Mouse (Mus musculus) C2C12 (cell line): ENCODE results near the gene Myocos. TPM values are rescaled to one million over a fixed set of nuclear protein-coding genes. Genes with fewer than 3 reads are reported as not detected.

Experiments used
- H3K27me3 ChIP-seq: one replicate; pipeline ENCODE4 v1.6.1; 2011; ENCODE audit not compliant: control insufficient read depth, insufficient read depth, insufficient read length
- H3K36me3 ChIP-seq: one replicate; pipeline ENCODE4 v1.6.1; 2011; ENCODE audit not compliant: control insufficient read depth, insufficient read depth
- H3K4me3 ChIP-seq: one replicate; pipeline ENCODE4 v1.5.1; 2011; ENCODE audit warnings: mild to moderate bottlenecking, control low read depth; ENCODE audit not compliant: poor library complexity, insufficient read depth, severe bottlenecking
- H3K79me2 ChIP-seq: one replicate; pipeline ENCODE4 v1.6.1; 2011; ENCODE audit not compliant: control insufficient read depth, insufficient read depth
- H3K79me3 ChIP-seq: one replicate; pipeline ENCODE4 v1.6.1; 2011; ENCODE audit warnings: low read depth, control low read depth
- H3ac ChIP-seq: one replicate; pipeline ENCODE3; 2011; ENCODE audit warnings: low read depth; ENCODE audit not compliant: control insufficient read depth, insufficient read length
- CEBPB ChIP-seq: IDR thresholded peaks from one replicate; pipeline ENCODE4 v1.6.1; 2011; ENCODE audit warnings: low read depth, mild to moderate bottlenecking, control low read depth, moderate library complexity
- CTCF ChIP-seq: IDR thresholded peaks from one replicate; pipeline ENCODE4 v1.5.1; 2011; ENCODE audit not compliant: control insufficient read depth, insufficient read depth, insufficient read length
- FOSL1 ChIP-seq: IDR thresholded peaks from one replicate; pipeline ENCODE4 v1.8.0; 2011; ENCODE audit warnings: mild to moderate bottlenecking, low read length; ENCODE audit not compliant: poor library complexity, insufficient read depth, severe bottlenecking
- MAX ChIP-seq: IDR thresholded peaks from one replicate; pipeline ENCODE4 v1.6.1; 2011; ENCODE audit warnings: mild to moderate bottlenecking, control low read depth
- MYOD1 ChIP-seq: IDR thresholded peaks from one replicate; pipeline ENCODE4 v1.6.1; 2011; ENCODE audit warnings: low read depth; ENCODE audit not compliant: control insufficient read depth, insufficient read length
- MYOG ChIP-seq: IDR thresholded peaks from one replicate; pipeline ENCODE4 v1.6.1; 2011; ENCODE audit not compliant: control insufficient read depth, insufficient read length; ENCODE audit errors: extremely low read depth
- USF1 ChIP-seq: IDR thresholded peaks from one replicate; pipeline ENCODE4 v1.6.1; 2011; ENCODE audit warnings: low read depth, mild to moderate bottlenecking, control low read depth, moderate library complexity
- long read RNA-seq, 2 experiments: library from polyadenylated mRNA; unstranded; transcript quantifications; one replicate each; pipeline ENCODE4 v2.0.0; 2019 to 2020
- polyA plus RNA-seq: library from polyadenylated mRNA; unstranded; fragments of >200 nt; fragmentation: generic; extraction: Trizol; gene quantifications from one replicate; pipeline ENCODE4 v1.2.1, GENCODE M21; 2012; ENCODE audit warnings: missing spikeins

Myocos gene
- not detected for polyA plus RNA-seq
- long read RNA-seq, experiment 1, result 0 reads
- long read RNA-seq, experiment 2, result 0 reads

DNA sequence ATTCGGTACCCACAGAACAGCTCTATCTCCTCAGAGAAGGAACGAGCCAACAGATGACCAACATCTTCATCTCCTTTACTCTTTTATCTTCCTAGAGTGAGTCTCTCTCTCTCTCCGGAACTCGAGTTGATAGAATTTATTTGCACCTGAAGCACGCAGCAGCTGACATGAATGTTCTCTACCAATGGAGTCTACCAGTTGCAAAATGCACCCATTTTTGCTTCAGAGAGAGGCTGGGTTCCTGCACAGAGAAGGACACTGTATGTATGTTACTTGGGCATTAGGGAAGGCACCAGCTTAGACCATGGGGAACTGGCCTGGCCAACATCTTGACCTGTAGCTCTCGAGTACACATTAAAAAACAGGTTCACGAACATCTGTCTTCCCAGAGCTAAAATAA is at the start of gene Myocos:
Gene Myocos, minus strand, starts transcription at position 101 of the 400 bp plus-strand sequence.
- Histone ChIP-seq H3K36me3 (no peaks in the 10 kb centered on the region), H3ac (no peak within 1 kb of the TSS), H3K79me3 (no peaks in the 10 kb centered on the region), H3K79me2 (no peaks in the 10 kb centered on the region), H3K27me3 (no peaks in the 10 kb centered on the region), H3K4me3 (no peak within 1 kb of the TSS)
- TF ChIP-seq CEBPB (no peak), MAX (no peak), CTCF (no peak), FOSL1 (no peak), USF1 (no peak), MYOD1 (no peak), MYOG (no peak)

- no peak for TF ChIP-seq MAX
- no peak for TF ChIP-seq USF1
- TF ChIP-seq MYOG, result no peak
- no peak for TF ChIP-seq MYOD1
- TF ChIP-seq CEBPB, result no peak
- TF ChIP-seq FOSL1, result no peak
- no peak for TF ChIP-seq CTCF
- peaks cover 8% of the 10 kb centered on the region for H3K79me3 ChIP-seq
- no peak overlapping the region for H3K4me3 ChIP-seq
- H3K27me3 ChIP-seq, result no peaks in the 10 kb centered on the region
- peaks cover 50% of the 10 kb centered on the region for H3K79me2 ChIP-seq
- H3K36me3 ChIP-seq, result peaks cover 97% of the 10 kb centered on the region
- no peak overlapping the region for H3ac ChIP-seq
These were observed 42.5 kb upstream of the Myocos start for GRCm38 (mm10) chr1:162700389-162701066.

GRCm38 (mm10) chr1:162697866-162698265 is 39.8 kb upstream of the Myocos start:
- Histone ChIP-seq H3K79me3 (peaks cover 4% of the 10 kb centered on the region), H3K4me3 (no peak overlapping the region), H3ac (no peak overlapping the region), H3K79me2 (peaks cover 32% of the 10 kb centered on the region), H3K27me3 (no peaks in the 10 kb centered on the region), H3K36me3 (peaks cover 98% of the 10 kb centered on the region)
- TF ChIP-seq FOSL1 (no peak), USF1 (no peak), MYOD1 (no peak), MYOG (no peak), MAX (no peak), CTCF (no peak), CEBPB (no peak)

- no peak overlapping the region for H3K4me3 ChIP-seq
- peaks cover 99% of the 10 kb centered on the region for H3K36me3 ChIP-seq
- no peak for TF ChIP-seq MYOD1
- TF ChIP-seq CTCF, result no peak
- TF ChIP-seq MYOG, result no peak
- no peak for TF ChIP-seq MAX
- TF ChIP-seq FOSL1, result no peak
- TF ChIP-seq CEBPB, result no peak
- no peak for TF ChIP-seq USF1
- H3K27me3 ChIP-seq, result no peaks in the 10 kb centered on the region
- peaks cover 26% of the 10 kb centered on the region for H3K79me2 ChIP-seq
- peaks cover 3% of the 10 kb centered on the region for H3K79me3 ChIP-seq
- H3ac ChIP-seq, result no peak overlapping the region
These were observed 35.7 kb upstream of the Myocos start for GRCm38 (mm10) chr1:162693721-162694120.

DNA sequence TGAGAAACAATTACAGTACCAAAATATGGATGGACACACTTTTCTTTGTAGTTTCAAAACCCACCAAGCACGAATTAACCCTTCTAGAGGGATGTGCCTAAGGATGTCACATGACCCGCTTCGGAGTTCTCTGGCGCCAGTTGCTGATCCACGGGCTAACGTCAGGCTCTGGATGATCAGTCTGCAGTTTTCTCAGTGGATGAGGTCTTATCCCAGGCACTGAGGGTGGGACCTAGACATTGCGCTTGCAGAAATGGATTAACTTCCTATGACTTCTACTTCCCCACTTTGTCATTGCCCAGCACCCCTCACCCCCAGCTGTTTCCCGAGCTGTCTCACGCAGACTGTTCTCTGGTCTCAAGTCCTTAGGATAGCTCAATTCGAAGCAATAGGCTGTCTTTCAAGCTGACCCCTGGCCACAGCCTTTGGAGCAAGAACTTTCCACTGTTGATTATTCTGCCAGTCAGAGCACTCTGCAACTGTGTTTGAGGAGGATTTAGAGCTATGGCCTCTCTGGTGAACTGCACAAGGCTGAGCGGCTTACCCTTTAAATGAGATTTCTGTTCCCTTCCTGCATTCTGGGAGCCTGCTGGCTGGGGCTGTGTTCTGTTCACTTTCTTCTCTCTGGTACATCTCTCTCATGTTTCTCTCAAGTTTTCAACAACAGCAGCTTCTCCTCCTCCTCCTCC is 7.6 kb upstream of the Myocos start:
- Histone ChIP-seq H3K27me3 (no peaks in the 10 kb centered on the region), H3ac (no peak overlapping the region), H3K79me2 (no peaks in the 10 kb centered on the region), H3K4me3 (no peak overlapping the region), H3K36me3 (peaks cover 13% of the 10 kb centered on the region), H3K79me3 (no peaks in the 10 kb centered on the region)
- TF ChIP-seq USF1 (peak; percentile 51), CTCF (no peak)

GRCm38 (mm10) chr1:162664826-162665475 is 6.9 kb upstream of the Myocos start:
- TF ChIP-seq CEBPB (no peak), CTCF (peak; percentile 68)
- Histone ChIP-seq H3K79me2 (no peaks in the 10 kb centered on the region), H3K4me3 (no peak overlapping the region), H3ac (no peak overlapping the region), H3K79me3 (no peaks in the 10 kb centered on the region), H3K27me3 (no peaks in the 10 kb centered on the region), H3K36me3 (peaks cover 7% of the 10 kb centered on the region)
